Mouse (Mus musculus) stomach, embryonic 14.5 days (tissue): ENCODE measurements around the gene Haao. TPM values are rescaled to one million over a fixed set of nuclear protein-coding genes. Genes with fewer than 3 reads are reported as not detected.

Experiments used
- ATAC-seq: fragments of 200-750 bp; cut with Nextera tagmentation; 2 replicates; pipeline ENCODE4 v1.8.0; 2017; ENCODE audit warnings: low read depth, moderate TSS enrichment; ENCODE audit not compliant: insufficient number of reproducible peaks, insufficient read depth, low FRiP score
- H3K27ac ChIP-seq: fragments of 300-500 bp; sonication (generic); 2 replicates; pipeline ENCODE4 v1.5.1; 2014; ENCODE audit warnings: mild to moderate bottlenecking, low read length, moderate library complexity, mixed read lengths
- H3K27me3 ChIP-seq: fragments of 300-500 bp; sonication (generic); 2 replicates; pipeline ENCODE4 v1.6.1; 2014; ENCODE audit warnings: low read length, control low read depth, mixed read lengths; ENCODE audit not compliant: control insufficient read depth, insufficient read depth
- H3K36me3 ChIP-seq: fragments of 300-500 bp; sonication (generic); 2 replicates; pipeline ENCODE4 v1.6.1; 2014; ENCODE audit warnings: mild to moderate bottlenecking, control low read depth, low read length, moderate library complexity, mixed read lengths; ENCODE audit not compliant: control insufficient read depth, insufficient read depth
- H3K4me1 ChIP-seq: fragments of 300-500 bp; sonication (generic); 2 replicates; pipeline ENCODE4 v1.6.1; 2014; ENCODE audit warnings: low read length, control low read depth, mixed read lengths; ENCODE audit not compliant: control insufficient read depth, insufficient read depth
- H3K4me2 ChIP-seq: fragments of 300-500 bp; sonication (generic); replicated peaks from 2 replicates; pipeline ENCODE4 v1.6.1; 2014; ENCODE audit warnings: low read depth, low read length, control low read depth
- H3K4me3 ChIP-seq: fragments of 300-500 bp; sonication (generic); 2 replicates; pipeline ENCODE4 v1.5.1; 2014; ENCODE audit warnings: low read depth, low read length, control low read depth
- H3K9ac ChIP-seq: fragments of 300-500 bp; sonication (generic); replicated peaks from 2 replicates; pipeline ENCODE4 v1.6.1; 2014; ENCODE audit warnings: low read depth, mild to moderate bottlenecking, control low read depth, low read length, moderate library complexity, mixed read lengths
- H3K9me3 ChIP-seq: fragments of 300-500 bp; sonication (generic); 2 replicates; pipeline ENCODE4 v1.6.1; 2016; ENCODE audit warnings: low read depth, low read length, control low read depth; ENCODE audit not compliant: control insufficient read depth
- WGBS: fragments of 180-500 bp; shearing (Covaris S2); extraction: QIAGEN DNeasy Blood & Tissue Kit; methylation state at CpG from one replicate; pipeline ENCODE4 v1.1.7; 2014; 5-methylcytosine and 5-hydroxymethylcytosine counted together
- polyA plus RNA-seq: library from polyadenylated mRNA; unstranded; fragments of >200 nt; fragmentation: Nextera tagmentation; extraction: Ambion mirVana; gene quantifications from 2 replicates; pipeline ENCODE4 v1.2.1, GENCODE M21; 2014

Haao gene
- polyA plus RNA-seq, 1 experiment from 2014 or later: 1.1 TPM

DNA sequence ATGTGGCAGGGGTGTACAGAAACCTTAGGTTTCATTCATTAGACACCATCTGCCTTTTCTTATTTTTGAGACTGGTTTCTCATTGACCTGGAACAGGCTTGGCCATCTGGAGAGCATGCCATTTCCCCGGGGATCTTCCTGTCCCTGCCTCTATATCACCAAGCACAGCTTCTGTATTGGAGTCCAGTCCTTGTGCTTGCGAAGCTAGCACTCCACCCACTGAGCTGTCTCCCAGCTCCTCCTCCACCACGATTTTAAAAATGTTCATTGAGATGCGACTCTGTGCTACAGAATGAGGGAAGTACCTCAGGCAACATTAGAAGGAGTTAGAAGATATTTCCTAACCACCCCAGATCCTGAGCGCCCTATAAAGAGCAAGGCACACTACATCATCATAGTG lies 39.5 kb upstream of the Haao start:
- ATAC-seq: no peak
- no peak overlapping the region for H3K4me2 ChIP-seq
- WGBS: 86% methylated on average over 5 of the region's 5 CpGs
- H3K36me3 ChIP-seq: no peaks in the 10 kb centered on the region
- no peaks in the 10 kb centered on the region for H3K9me3 ChIP-seq
- no peak overlapping the region for H3K9ac ChIP-seq
- H3K27me3 ChIP-seq: no peaks in the 10 kb centered on the region
- H3K4me3 ChIP-seq: no peak overlapping the region
- H3K27ac ChIP-seq: no peak overlapping the region
- H3K4me1 ChIP-seq: peaks cover 18% of the 10 kb centered on the region

- WGBS: 85% methylated on average over 3 of the region's 3 CpGs
- no peak overlapping the region for H3K9ac ChIP-seq
- no peak for ATAC-seq
- no peaks in the 10 kb centered on the region for H3K36me3 ChIP-seq
- H3K4me3 ChIP-seq: no peak overlapping the region
- H3K4me1 ChIP-seq: peaks cover 18% of the 10 kb centered on the region
- no peak overlapping the region for H3K4me2 ChIP-seq
- H3K27me3 ChIP-seq: no peaks in the 10 kb centered on the region
- no peaks in the 10 kb centered on the region for H3K9me3 ChIP-seq
- no peak overlapping the region for H3K27ac ChIP-seq
These were observed 38.6 kb upstream of the Haao start for GRCm38 (mm10) chr17:83886395-83886794.

DNA sequence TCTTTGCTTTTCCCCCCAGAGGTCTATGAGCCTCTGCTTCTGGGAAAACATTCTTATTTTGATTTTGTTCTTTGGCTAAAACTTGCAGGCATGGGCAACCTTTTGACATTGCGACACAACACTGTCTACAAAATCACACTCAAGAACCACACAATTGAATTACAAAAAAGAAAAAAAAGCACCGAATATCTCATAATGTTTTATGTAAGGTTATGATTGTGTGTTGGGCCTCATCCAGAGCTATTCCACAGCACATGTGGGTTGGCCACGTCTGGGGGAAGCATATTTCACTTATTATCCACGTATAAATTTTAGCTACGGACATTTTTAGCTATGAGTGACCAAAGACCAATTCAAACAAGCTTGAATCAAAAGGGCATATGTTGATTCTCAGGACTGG lies 38.0 kb upstream of the Haao start:
- no peaks in the 10 kb centered on the region for H3K27me3 ChIP-seq
- 64% methylated on average over 5 of the region's 5 CpGs for WGBS
- H3K9me3 ChIP-seq: no peaks in the 10 kb centered on the region
- H3K4me1 ChIP-seq: peaks cover 16% of the 10 kb centered on the region
- no peak overlapping the region for H3K4me2 ChIP-seq
- no peak overlapping the region for H3K4me3 ChIP-seq
- H3K27ac ChIP-seq: no peak overlapping the region
- no peak overlapping the region for H3K9ac ChIP-seq
- no peak for ATAC-seq
- no peaks in the 10 kb centered on the region for H3K36me3 ChIP-seq

DNA sequence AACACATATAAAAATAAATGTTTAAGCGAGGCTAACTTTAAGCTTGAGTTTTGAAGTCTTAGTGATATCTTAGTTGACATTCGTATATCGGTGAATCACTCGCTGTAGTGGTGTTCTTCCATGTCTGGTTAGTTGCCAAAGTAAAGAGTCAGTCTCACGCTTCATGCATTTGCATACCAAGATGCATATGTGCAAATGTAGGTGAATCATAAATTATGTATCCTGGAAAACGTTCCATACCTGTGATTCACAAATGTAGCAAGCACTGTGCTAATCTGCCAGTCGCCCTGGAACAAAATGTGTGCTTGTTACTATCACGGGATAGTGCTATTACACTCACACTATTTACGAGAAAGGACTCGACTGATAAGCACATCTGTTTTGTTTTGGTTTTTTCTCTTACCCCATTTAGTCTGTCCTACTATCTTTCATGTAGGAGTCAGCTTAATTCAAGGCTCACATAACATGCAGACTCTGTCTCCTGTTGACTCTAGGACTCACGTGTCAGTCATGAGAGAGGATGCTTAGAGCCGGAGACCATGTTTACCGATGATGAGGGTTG lies 37.3 kb upstream of the Haao start:
- WGBS: 75% methylated on average over 13 of the region's 13 CpGs
- Histone ChIP-seq H3K4me1 (peaks cover 10% of the 10 kb centered on the region), H3K4me2 (no peak overlapping the region), H3K9me3 (no peaks in the 10 kb centered on the region), H3K36me3 (no peaks in the 10 kb centered on the region), H3K9ac (no peak overlapping the region), H3K27ac (no peak overlapping the region), H3K27me3 (no peaks in the 10 kb centered on the region), H3K4me3 (no peak overlapping the region)
- ATAC-seq: no peak

GRCm38 (mm10) chr17:83882788-83883187 lies 35.0 kb upstream of the Haao start:
- no peak overlapping the region for H3K4me2 ChIP-seq
- no peaks in the 10 kb centered on the region for H3K9me3 ChIP-seq
- no peaks in the 10 kb centered on the region for H3K4me1 ChIP-seq
- H3K9ac ChIP-seq: no peak overlapping the region
- no peak overlapping the region for H3K27ac ChIP-seq
- no peak for ATAC-seq
- no peaks in the 10 kb centered on the region for H3K36me3 ChIP-seq
- 89% methylated on average over 2 of the region's 2 CpGs for WGBS
- no peaks in the 10 kb centered on the region for H3K27me3 ChIP-seq
- H3K4me3 ChIP-seq: no peak overlapping the region

DNA sequence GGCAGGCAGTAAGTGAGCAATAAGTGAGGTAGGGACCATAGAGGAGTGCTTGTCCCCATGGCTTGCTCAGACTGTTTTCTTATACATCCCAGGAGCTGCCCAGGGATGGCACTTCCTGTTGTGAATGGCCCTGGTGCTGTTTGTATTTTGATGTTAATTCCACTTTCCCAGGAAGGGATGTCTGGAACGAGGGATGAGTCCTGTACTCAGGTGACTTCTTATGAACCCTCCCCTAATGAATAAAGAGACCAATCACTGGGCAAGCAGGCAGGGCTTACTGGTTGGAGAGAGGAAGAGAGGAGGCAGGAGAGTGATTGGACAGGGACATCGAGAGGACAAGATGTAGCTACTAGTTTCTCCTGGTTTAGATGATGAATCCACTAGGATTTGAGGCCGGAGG lies 33.3 kb upstream of the Haao start:
- Histone ChIP-seq H3K9me3 (no peaks in the 10 kb centered on the region), H3K27ac (no peak overlapping the region), H3K4me2 (no peak overlapping the region), H3K27me3 (no peaks in the 10 kb centered on the region), H3K4me1 (no peaks in the 10 kb centered on the region), H3K4me3 (no peak overlapping the region), H3K9ac (no peak overlapping the region), H3K36me3 (no peaks in the 10 kb centered on the region)
- ATAC-seq: no peak
- 83% methylated on average over 3 of the region's 3 CpGs for WGBS

- 61% methylated on average over 9 of the region's 9 CpGs for WGBS
- H3K27ac ChIP-seq: no peak overlapping the region
- ATAC-seq: no peak
These were observed 32.5 kb upstream of the Haao start for GRCm38 (mm10) chr17:83880174-83880710.

GRCm38 (mm10) chr17:83879631-83880030 lies 31.9 kb upstream of the Haao start:
- ATAC-seq: no peak
- WGBS: 94% methylated on average over 6 of the region's 6 CpGs
- Histone ChIP-seq H3K9ac (no peak overlapping the region), H3K9me3 (no peaks in the 10 kb centered on the region), H3K27ac (no peak overlapping the region), H3K27me3 (no peaks in the 10 kb centered on the region), H3K36me3 (no peaks in the 10 kb centered on the region), H3K4me2 (no peak overlapping the region), H3K4me1 (no peaks in the 10 kb centered on the region), H3K4me3 (no peak overlapping the region)

More at GRCm38 (mm10) chr17:83880174-83880710, 32.5 kb upstream of the Haao start:
- no peak overlapping the region for H3K4me2 ChIP-seq
- H3K9ac ChIP-seq: no peak overlapping the region
- H3K27me3 ChIP-seq: no peaks in the 10 kb centered on the region
- no peaks in the 10 kb centered on the region for H3K36me3 ChIP-seq
- no peaks in the 10 kb centered on the region for H3K4me1 ChIP-seq
- no peak overlapping the region for H3K4me3 ChIP-seq
- H3K9me3 ChIP-seq: no peaks in the 10 kb centered on the region

- ATAC-seq: no peak
- Histone ChIP-seq H3K4me3 (no peak overlapping the region), H3K9ac (no peak overlapping the region), H3K9me3 (no peaks in the 10 kb centered on the region), H3K27ac (no peak overlapping the region), H3K27me3 (no peaks in the 10 kb centered on the region), H3K36me3 (no peaks in the 10 kb centered on the region), H3K4me2 (no peak overlapping the region), H3K4me1 (0 out of 2 replicates have a peak, but pooled peaks cover 5% of the 10 kb centered on the region)
- WGBS: 81% methylated on average over 8 of the region's 8 CpGs
These were observed 26.8 kb upstream of the Haao start for GRCm38 (mm10) chr17:83874610-83875009.
